Mouse (Mus musculus) right cerebral cortex, postnatal 36 days (tissue): ENCODE results near the gene Rsg1.

Experiments
- DNase-seq, 2 experiments: peaks; one replicate each; pipeline ENCODE4 v3.0.0; 2022; ENCODE audit warnings: low spot score in 2 of 2, mixed read lengths in 1 of 2

Rsg1 gene

GRCm38 (mm10) chr4:141274485-141275341 is 61.0 kb downstream of the Rsg1 start:
- DNase-seq: no peak
